Mouse (Mus musculus) lung, embryonic 16.5 days (tissue): ENCODE data around the gene Nfib. TPM values are rescaled to one million over a fixed set of nuclear protein-coding genes. Genes with fewer than 3 reads are reported as not detected.

Experiments used
- ATAC-seq: fragments of 200-750 bp; cut with Nextera tagmentation; 2 replicates; pipeline ENCODE4 v1.8.0; 2017; ENCODE audit warnings: low read depth, mild to moderate bottlenecking, moderate library complexity
- H3K27ac ChIP-seq: fragments of 300-500 bp; sonication (generic); 2 replicates; pipeline ENCODE4 v1.5.1; 2014; ENCODE audit warnings: mild to moderate bottlenecking, control low read depth, low read length
- H3K27me3 ChIP-seq: fragments of 300-500 bp; sonication (generic); 2 replicates; pipeline ENCODE4 v1.6.1; 2014; ENCODE audit warnings: low read depth, low read length, mixed read lengths; ENCODE audit not compliant: control insufficient read depth, insufficient read depth
- H3K36me3 ChIP-seq: fragments of 300-500 bp; sonication (generic); 2 replicates; pipeline ENCODE4 v1.6.1; 2014; ENCODE audit warnings: low read length; ENCODE audit not compliant: control insufficient read depth, insufficient read depth
- H3K4me1 ChIP-seq: fragments of 300-500 bp; sonication (generic); replicated peaks from 2 replicates; pipeline ENCODE4 v1.6.1; 2014; ENCODE audit warnings: low read length, mixed read lengths; ENCODE audit not compliant: control insufficient read depth, insufficient read depth
- H3K4me2 ChIP-seq: fragments of 300-500 bp; sonication (generic); 2 replicates; pipeline ENCODE4 v1.6.1; 2014; ENCODE audit warnings: low read depth, low read length, control low read depth
- H3K4me3 ChIP-seq: fragments of 300-500 bp; sonication (generic); 2 replicates; pipeline ENCODE4 v1.5.1; 2014; ENCODE audit warnings: mild to moderate bottlenecking, low read length, control low read depth
- H3K9ac ChIP-seq: fragments of 300-500 bp; sonication (generic); 2 replicates; pipeline ENCODE4 v1.6.1; 2014; ENCODE audit warnings: low read length, control low read depth
- H3K9me3 ChIP-seq: fragments of 300-500 bp; sonication (generic); 2 replicates; pipeline ENCODE4 v1.6.1; 2016; ENCODE audit warnings: low read length; ENCODE audit not compliant: control insufficient read depth
- WGBS: fragments of 180-500 bp; shearing (Covaris S2); extraction: QIAGEN DNeasy Blood & Tissue Kit; methylation state at CpG from one replicate; pipeline ENCODE4 v1.1.7; 2014; 5-methylcytosine and 5-hydroxymethylcytosine counted together
- polyA plus RNA-seq: library from polyadenylated mRNA; unstranded; fragments of >200 nt; fragmentation: Nextera tagmentation; extraction: Ambion mirVana; gene quantifications from 2 replicates; pipeline ENCODE4 v1.2.1, GENCODE M21; 2015

Nfib gene
- polyA plus RNA-seq, 1 experiment from 2014 or later: 104 TPM

- Histone ChIP-seq H3K27me3 (no peaks in the 10 kb centered on the region), H3K4me3 (no peak overlapping the region), H3K9ac (no peak overlapping the region), H3K36me3 (peaks cover 24% of the 10 kb centered on the region), H3K4me1 (peaks cover 22% of the 10 kb centered on the region), H3K9me3 (no peaks in the 10 kb centered on the region), H3K4me2 (no peak overlapping the region), H3K27ac (no peak overlapping the region)
- no peak for ATAC-seq
- 47% methylated on average over 2 of the region's 2 CpGs for WGBS
Measured at GRCm38 (mm10) chr4:82489939-82490338, 215.6 kb downstream of the Nfib start.

- H3K36me3 ChIP-seq: peaks cover 24% of the 10 kb centered on the region
- H3K4me2 ChIP-seq: no peak overlapping the region
- no peak overlapping the region for H3K9ac ChIP-seq
- H3K9me3 ChIP-seq: no peaks in the 10 kb centered on the region
- 69% methylated on average over 2 of the region's 2 CpGs for WGBS
- no peaks in the 10 kb centered on the region for H3K27me3 ChIP-seq
- H3K4me1 ChIP-seq: peaks cover 21% of the 10 kb centered on the region
- no peak for ATAC-seq
- no peak overlapping the region for H3K4me3 ChIP-seq
- H3K27ac ChIP-seq: no peak overlapping the region
Measured at GRCm38 (mm10) chr4:82485910-82486309, 219.6 kb downstream of the Nfib start.

GRCm38 (mm10) chr4:82483871-82484270 is 221.7 kb downstream of the Nfib start:
- Histone ChIP-seq H3K9me3 (no peaks in the 10 kb centered on the region), H3K27ac (peak overlapping the region; percentile 69), H3K4me1 (peaks cover 16% of the 10 kb centered on the region), H3K4me3 (0 out of 2 replicates have a peak overlapping the region, but pooled peaks have one; percentile 24), H3K4me2 (peak overlapping the region; percentile 46), H3K9ac (no peak overlapping the region), H3K27me3 (no peaks in the 10 kb centered on the region), H3K36me3 (peaks cover 24% of the 10 kb centered on the region)
- peak; percentile 55 for ATAC-seq
- WGBS: 8% methylated on average over 1 of the region's 1 CpGs

GRCm38 (mm10) chr4:82483298-82483697 is 222.3 kb downstream of the Nfib start:
- no peaks in the 10 kb centered on the region for H3K9me3 ChIP-seq
- peaks cover 20% of the 10 kb centered on the region for H3K36me3 ChIP-seq
- WGBS: 37% methylated on average over 6 of the region's 6 CpGs
- H3K4me3 ChIP-seq: no peak overlapping the region
- H3K27me3 ChIP-seq: no peaks in the 10 kb centered on the region
- H3K27ac ChIP-seq: peak overlapping the region; percentile 56
- peaks cover 16% of the 10 kb centered on the region for H3K4me1 ChIP-seq
- peak overlapping the region; percentile 11; the same call in 1 of the 2 replicates for H3K9ac ChIP-seq
- ATAC-seq: no peak
- peak overlapping the region; percentile 46 for H3K4me2 ChIP-seq

GRCm38 (mm10) chr4:82480635-82481034 is 224.9 kb downstream of the Nfib start:
- WGBS: 86% methylated on average over 9 of the region's 9 CpGs
- Histone ChIP-seq H3K4me1 (peaks cover 21% of the 10 kb centered on the region), H3K27me3 (no peaks in the 10 kb centered on the region), H3K4me2 (no peak overlapping the region), H3K4me3 (no peak overlapping the region), H3K9me3 (no peaks in the 10 kb centered on the region), H3K36me3 (peaks cover 3% of the 10 kb centered on the region; the same call in 1 of the 2 replicates), H3K9ac (no peak overlapping the region), H3K27ac (no peak overlapping the region)
- ATAC-seq: no peak

- peaks cover 3% of the 10 kb centered on the region; the same call in 1 of the 2 replicates for H3K36me3 ChIP-seq
- H3K4me2 ChIP-seq: no peak overlapping the region
- H3K4me3 ChIP-seq: no peak overlapping the region
- no peak overlapping the region for H3K27ac ChIP-seq
- WGBS: 62% methylated on average over 4 of the region's 4 CpGs
- H3K9me3 ChIP-seq: no peaks in the 10 kb centered on the region
- no peaks in the 10 kb centered on the region for H3K27me3 ChIP-seq
- ATAC-seq: no peak
- no peak overlapping the region for H3K9ac ChIP-seq
- peaks cover 12% of the 10 kb centered on the region for H3K4me1 ChIP-seq
Measured at GRCm38 (mm10) chr4:82479394-82479793, 226.2 kb downstream of the Nfib start.

- Histone ChIP-seq H3K4me1 (peaks cover 9% of the 10 kb centered on the region; the same call in 1 of the 2 replicates), H3K4me2 (no peak overlapping the region)
- WGBS: 82% methylated on average over 2 of the region's 2 CpGs
Measured at GRCm38 (mm10) chr4:82477742-82478141, 227.8 kb downstream of the Nfib start.

GRCm38 (mm10) chr4:82476411-82476810 is 229.1 kb downstream of the Nfib start:
- Histone ChIP-seq H3K36me3 (no peaks in the 10 kb centered on the region), H3K4me3 (no peak overlapping the region), H3K9me3 (no peaks in the 10 kb centered on the region), H3K27ac (no peak overlapping the region), H3K9ac (no peak overlapping the region), H3K4me1 (peaks cover 22% of the 10 kb centered on the region), H3K27me3 (no peaks in the 10 kb centered on the region), H3K4me2 (no peak overlapping the region)
- no peak for ATAC-seq
- WGBS: 37% methylated on average over 2 of the region's 2 CpGs

More at GRCm38 (mm10) chr4:82477742-82478141, 227.8 kb downstream of the Nfib start:
- Histone ChIP-seq H3K36me3 (peaks cover 3% of the 10 kb centered on the region; the same call in 1 of the 2 replicates), H3K27ac (no peak overlapping the region), H3K4me3 (no peak overlapping the region), H3K9me3 (no peaks in the 10 kb centered on the region), H3K27me3 (no peaks in the 10 kb centered on the region), H3K9ac (no peak overlapping the region)
- no peak for ATAC-seq

GRCm38 (mm10) chr4:82474334-82474733 is 231.2 kb downstream of the Nfib start:
- H3K9me3 ChIP-seq: no peaks in the 10 kb centered on the region
- no peaks in the 10 kb centered on the region for H3K36me3 ChIP-seq
- H3K4me1 ChIP-seq: peaks cover 41% of the 10 kb centered on the region
- H3K9ac ChIP-seq: no peak overlapping the region
- no peak overlapping the region for H3K4me2 ChIP-seq
- no peak overlapping the region for H3K27ac ChIP-seq
- ATAC-seq: no peak
- 63% methylated on average over 5 of the region's 5 CpGs for WGBS
- H3K27me3 ChIP-seq: no peaks in the 10 kb centered on the region
- no peak overlapping the region for H3K4me3 ChIP-seq

- peaks cover 64% of the 10 kb centered on the region for H3K4me1 ChIP-seq
- peak overlapping the region; percentile 9; the same call in 1 of the 2 replicates for H3K9ac ChIP-seq
- no peak overlapping the region for H3K4me2 ChIP-seq
- 68% methylated on average over 3 of the region's 3 CpGs for WGBS
- peak overlapping the region; percentile 10 for H3K27ac ChIP-seq
- H3K4me3 ChIP-seq: no peak overlapping the region
- no peaks in the 10 kb centered on the region for H3K9me3 ChIP-seq
- H3K27me3 ChIP-seq: no peaks in the 10 kb centered on the region
- no peak for ATAC-seq
- no peaks in the 10 kb centered on the region for H3K36me3 ChIP-seq
Measured at GRCm38 (mm10) chr4:82470938-82471320, 234.6 kb downstream of the Nfib start.
